Mouse (Mus musculus) heart, postnatal 0 days (tissue): ENCODE measurements around the gene Siglecf.

Source experiments
- CTCF ChIP-seq: IDR thresholded peaks from 2 replicates; pipeline ENCODE4 v1.5.1; 2016; ENCODE audit warnings: antibody characterized with exemption, control low read depth, low read depth
- EP300 ChIP-seq: IDR thresholded peaks from 2 replicates; pipeline ENCODE4 v1.6.1; 2016; ENCODE audit warnings: antibody characterized with exemption, low read depth

DNA sequence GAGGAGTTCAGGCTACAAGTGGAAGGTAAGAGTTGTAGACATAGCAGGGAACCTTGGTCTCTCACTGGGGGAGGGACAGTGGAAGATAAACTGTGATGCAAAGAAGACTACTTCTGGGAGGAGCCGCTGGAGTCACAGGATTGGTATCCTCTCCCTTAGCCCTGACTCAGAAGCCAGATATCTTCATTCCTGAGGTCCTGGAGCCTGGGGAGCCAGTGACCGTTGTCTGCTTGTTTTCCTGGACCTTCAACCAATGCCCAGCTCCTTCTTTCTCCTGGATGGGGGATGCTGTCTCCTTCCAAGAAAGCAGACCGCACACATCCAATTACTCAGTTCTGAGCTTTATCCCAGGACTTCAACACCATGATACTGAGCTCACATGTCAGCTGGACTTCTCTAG is 57.9 kb downstream of the Siglecf start:
- no peak for TF ChIP-seq CTCF
- no peak for TF ChIP-seq EP300
